Comparison of ENCODE assay signal across 10 mouse cellular contexts in the genomic region with DNA sequence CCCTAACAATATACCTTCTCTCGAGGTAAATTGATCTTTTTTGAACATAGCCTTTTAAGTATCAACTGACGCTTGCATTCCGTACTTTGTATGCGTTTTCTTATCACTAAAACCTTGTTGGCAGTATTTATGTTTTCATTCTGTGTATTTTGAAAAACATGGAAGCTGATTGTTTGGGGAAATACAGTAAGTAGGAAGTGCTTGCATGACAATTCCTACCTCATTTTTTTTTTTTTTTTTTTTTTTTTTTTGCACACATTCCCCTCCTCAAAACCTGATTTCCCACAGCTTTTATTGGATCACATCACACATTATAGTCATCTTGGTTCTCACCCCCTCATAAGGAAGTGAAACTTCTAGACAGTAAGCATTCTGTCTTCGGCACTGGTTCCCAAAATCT. TPM values are rescaled to one million over a fixed set of nuclear protein-coding genes. Genes with fewer than 3 reads are reported as not detected.
DNase-seq lines count a peak whose midpoint lies in the region; ATAC-seq and TF ChIP-seq lines count a peak whose summit lies in the region.
"Had no signal": no experiment of that assay in that cellular context is flagged by ENCODE, and none has a peak within 500 bp of the region (broad histone marks: within the 10 kb centered on the region; RNA-seq: fewer than 3 reads in every experiment).

No protein-coding gene starts in this region.

- H3K9me3 ChIP-seq in heart, embryonic 15.5 days (replicated peaks) = no peaks in the 10 kb centered on the region
- H3K9me3 ChIP-seq in intestine, embryonic 14.5 days (ENCODE audit: control insufficient read depth, low read length) = no peaks in the 10 kb centered on the region
- no peaks in the 10 kb centered on the region for H3K9me3 ChIP-seq in midbrain, embryonic 14.5 days (ENCODE audit: control insufficient read depth, low read length)

- peaks cover 13% of the 10 kb centered on the region for H3K4me1 ChIP-seq in heart, embryonic 15.5 days (replicated peaks)
- H3K4me1 ChIP-seq in bone marrow macrophage, adult 2 months (ENCODE audit: control insufficient read depth, insufficient read depth, low read length) = no peaks in the 10 kb centered on the region; the same call in 1 of the 2 replicates
- peaks cover 11% of the 10 kb centered on the region; the same call in 1 of the 2 replicates for H3K4me1 ChIP-seq in intestine, embryonic 14.5 days (replicated peaks; ENCODE audit: control insufficient read depth, insufficient read depth, low read length)
- peaks cover 16% of the 10 kb centered on the region for H3K4me1 ChIP-seq in midbrain, embryonic 14.5 days (ENCODE audit: control insufficient read depth, insufficient read depth, low read length)

- no peak overlapping the region for H3K27ac ChIP-seq in heart, embryonic 15.5 days
- no peak overlapping the region; the same call in 1 of the 2 replicates for H3K27ac ChIP-seq in bone marrow macrophage, adult 2 months (ENCODE audit: insufficient read depth, low read depth, low read length)
- no peak overlapping the region for H3K27ac ChIP-seq in intestine, embryonic 14.5 days (ENCODE audit: low read depth)
- no peak overlapping the region for H3K27ac ChIP-seq in midbrain, embryonic 14.5 days (replicated peaks; ENCODE audit: low read depth, low read length)

- TF ChIP-seq POLR2A in bone marrow macrophage, adult 2 months (IDR thresholded peaks at IDR 0.05; ENCODE audit: borderline replicate concordance, low read depth, low read length) = no peak

- H3K4me2 ChIP-seq in heart, embryonic 15.5 days = peak overlapping the region; percentile 98
- H3K4me2 ChIP-seq in intestine, embryonic 14.5 days (ENCODE audit: low read length) = peak overlapping the region; percentile 74
- peak overlapping the region; percentile 91 for H3K4me2 ChIP-seq in midbrain, embryonic 14.5 days (ENCODE audit: low read length)

- ATAC-seq in heart, embryonic 15.5 days (replicated peaks; ENCODE audit: insufficient number of reproducible peaks, insufficient read depth, low FRiP score, low read depth) = no peak
- no peak for ATAC-seq in intestine, embryonic 14.5 days (replicated peaks; ENCODE audit: low FRiP score, low TSS enrichment, low read depth)
- no peak for ATAC-seq in midbrain, embryonic 14.5 days (ENCODE audit: low FRiP score, low TSS enrichment)

- no peak for TF ChIP-seq CTCF in bone marrow macrophage, adult 2 months (IDR thresholded peaks at IDR 0.05; ENCODE audit: low read depth, low read length)

- no peak for DNase-seq in heart, postnatal 14 days
- DNase-seq in intestine, embryonic 14.5 days (ENCODE audit: low spot score) = no peak
- no peak for DNase-seq in midbrain, embryonic 14.5 days
- no peak for DNase-seq in frontal cortex, postnatal 14 days (ENCODE audit: low spot score in 2 of 2)
- DNase-seq in ovary, adult 18-20 months (ENCODE audit: low spot score) = no peak
- DNase-seq in cerebellum, adult 9-11 months = no peak
- DNase-seq: kidney, adult 9 months; retina, postnatal 1 day had no signal

- H3K4me3 ChIP-seq in heart, embryonic 15.5 days = peak overlapping the region; percentile 92
- peak overlapping the region; percentile 94 for H3K4me3 ChIP-seq in bone marrow macrophage, adult 2 months (ENCODE audit: insufficient read depth, low read length)
- H3K4me3 ChIP-seq in intestine, embryonic 14.5 days (ENCODE audit: low read depth, low read length) = peak overlapping the region; percentile 87; the same call in 1 of the 2 replicates
- H3K4me3 ChIP-seq in midbrain, embryonic 14.5 days (replicated peaks; ENCODE audit: low read depth, low read length) = peak overlapping the region; percentile 82

- peak overlapping the region; percentile 86; the same call in 1 of the 2 replicates for H3K9ac ChIP-seq in heart, embryonic 15.5 days
- H3K9ac ChIP-seq in intestine, embryonic 14.5 days (ENCODE audit: low read length) = no peak overlapping the region; the same call in 1 of the 2 replicates
- H3K9ac ChIP-seq in midbrain, embryonic 14.5 days (replicated peaks; ENCODE audit: low read length) = no peak overlapping the region

- peaks cover 28% of the 10 kb centered on the region for H3K36me3 ChIP-seq in heart, embryonic 15.5 days
- H3K36me3 ChIP-seq in intestine, embryonic 14.5 days (ENCODE audit: control insufficient read depth, insufficient read depth, low read length) = peaks cover 29% of the 10 kb centered on the region
- H3K36me3 ChIP-seq in midbrain, embryonic 14.5 days (ENCODE audit: control insufficient read depth, insufficient read depth, low read length) = peaks cover 27% of the 10 kb centered on the region

- intact Hi-C loops in heart, postnatal 14 days (cut with DNase I) = loop anchor here (5.0 to 10.0 kb wide), 3 partner anchors 76 to 457 kb away; a partner anchor contains a TSS

- 78% methylated on average over 5 of the region's 5 CpGs for WGBS in heart, embryonic 15.5 days
- 90% methylated on average over 5 of the region's 5 CpGs for WGBS in intestine, embryonic 14.5 days
- 92% methylated on average over 5 of the region's 5 CpGs for WGBS in midbrain, embryonic 14.5 days

- H3K27me3 ChIP-seq in heart, embryonic 15.5 days = no peaks in the 10 kb centered on the region
- no peaks in the 10 kb centered on the region for H3K27me3 ChIP-seq in intestine, embryonic 14.5 days (replicated peaks; ENCODE audit: control insufficient read depth, insufficient read depth, low read length)
- H3K27me3 ChIP-seq in midbrain, embryonic 14.5 days (ENCODE audit: control insufficient read depth, insufficient read depth, low read length) = no peaks in the 10 kb centered on the region

RNA-seq across cellular contexts. Expression of a gene that starts 1.1 kb away (rescaled TPM):
- polyA plus RNA-seq in heart, embryonic 15.5 days (2015; fragmentation: Nextera tagmentation; extraction: Ambion mirVana) = 2.8 and 3.8 TPM in 2 replicates
- total RNA-seq in heart, postnatal 14 days (2021) = 1 to 10 TPM; 1.4 to 1.9 TPM
- 0.39 and 1.0 TPM in 2 replicates for polyA plus RNA-seq in bone marrow macrophage, adult 2 months (2012; ENCODE audit: insufficient read depth, insufficient read length, missing spikeins)
- polyA plus RNA-seq in intestine, embryonic 14.5 days (2014; fragmentation: Nextera tagmentation; extraction: Ambion mirVana) = 4.0 and 5.1 TPM in 2 replicates
- 14.9 and 15.8 TPM in 2 replicates for polyA plus RNA-seq in midbrain, embryonic 14.5 days (2014; fragmentation: Nextera tagmentation; extraction: Ambion mirVana)

RNA-seq across cellular contexts. Expression of a gene that starts 31.7 kb away (rescaled TPM):
- 13.7 and 16.1 TPM in 2 replicates for polyA plus RNA-seq in heart, embryonic 15.5 days (2015; fragmentation: Nextera tagmentation; extraction: Ambion mirVana)
- total RNA-seq in heart, postnatal 14 days (2021) = 10 to 100 TPM; 32.7 to 34.0 TPM
- polyA plus RNA-seq in bone marrow macrophage, adult 2 months (2012; ENCODE audit: insufficient read depth, insufficient read length, missing spikeins) = 41.8 and 46.8 TPM in 2 replicates
- polyA plus RNA-seq in intestine, embryonic 14.5 days (2014; fragmentation: Nextera tagmentation; extraction: Ambion mirVana) = 20.6 and 21.1 TPM in 2 replicates
- polyA plus RNA-seq in midbrain, embryonic 14.5 days (2014; fragmentation: Nextera tagmentation; extraction: Ambion mirVana) = 19.9 and 23.4 TPM in 2 replicates
